Mouse (Mus musculus): ENCODE measurements around the gene Uqcc3. TPM values are rescaled to one million over a fixed set of nuclear protein-coding genes. Genes with fewer than 3 reads are reported as not detected.
"Not testable (repeated sequence)": the region's sequence is repeated elsewhere in the genome, so short reads cannot be mapped to it uniquely, and the experiment has no call there.

Gene Uqcc3
- total RNA-seq, 2 experiments from 2014 or later, result 32.1 to 37.5 TPM

DNA sequence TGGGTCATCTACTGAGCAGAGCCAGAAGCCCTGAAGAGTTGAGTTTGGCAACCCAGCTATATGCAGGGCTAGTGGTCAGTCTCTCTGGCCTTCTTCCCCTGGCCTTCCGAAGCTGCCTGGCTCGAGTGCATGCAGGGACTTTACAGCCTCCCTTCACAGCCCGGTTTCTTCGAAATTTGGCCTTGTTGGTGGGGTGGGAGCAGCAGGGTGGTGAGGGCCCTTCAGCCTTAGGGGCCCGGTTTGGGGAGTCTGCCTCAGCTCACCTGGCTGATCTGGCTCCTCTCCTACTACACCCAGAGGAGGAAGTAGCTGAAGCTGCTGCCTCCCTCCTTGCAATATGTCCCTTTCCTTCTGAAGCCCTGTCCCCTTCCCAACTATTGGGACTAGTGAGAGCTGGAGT is 15.5 kb upstream of the Uqcc3 start:
- not testable (repeated sequence) for DNase-seq (ENCODE audit: low spot score in 2 of 2)

DNA sequence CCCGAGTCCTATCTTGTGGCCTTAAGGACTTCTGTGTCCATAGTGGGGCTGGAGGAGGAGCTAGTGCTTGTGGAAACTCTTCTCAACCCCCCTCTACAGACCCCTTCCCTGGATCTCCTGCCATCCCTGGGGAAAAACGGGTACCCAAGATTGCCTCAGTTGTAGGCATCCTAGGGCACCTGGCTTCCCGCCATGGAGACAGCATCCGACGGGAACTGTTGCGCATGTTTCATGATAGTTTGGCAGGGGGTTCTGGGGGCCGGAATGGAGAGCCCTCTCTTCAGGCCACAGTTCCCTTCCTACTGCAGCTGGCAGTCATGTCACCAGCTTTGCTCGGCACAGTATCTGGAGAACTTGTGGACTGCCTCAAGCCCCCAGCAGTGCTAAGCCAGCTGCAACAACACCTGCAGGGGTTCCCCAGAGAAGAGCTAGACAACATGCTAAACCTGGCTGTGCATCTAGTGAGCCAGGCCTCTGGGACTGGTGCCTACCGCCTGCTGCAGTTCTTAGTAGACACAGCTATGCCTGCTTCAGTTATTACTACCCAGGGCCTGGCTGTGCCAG is 14.8 kb upstream of the Uqcc3 start:
- no peak for DNase-seq (ENCODE audit: low spot score in 2 of 2)

DNA sequence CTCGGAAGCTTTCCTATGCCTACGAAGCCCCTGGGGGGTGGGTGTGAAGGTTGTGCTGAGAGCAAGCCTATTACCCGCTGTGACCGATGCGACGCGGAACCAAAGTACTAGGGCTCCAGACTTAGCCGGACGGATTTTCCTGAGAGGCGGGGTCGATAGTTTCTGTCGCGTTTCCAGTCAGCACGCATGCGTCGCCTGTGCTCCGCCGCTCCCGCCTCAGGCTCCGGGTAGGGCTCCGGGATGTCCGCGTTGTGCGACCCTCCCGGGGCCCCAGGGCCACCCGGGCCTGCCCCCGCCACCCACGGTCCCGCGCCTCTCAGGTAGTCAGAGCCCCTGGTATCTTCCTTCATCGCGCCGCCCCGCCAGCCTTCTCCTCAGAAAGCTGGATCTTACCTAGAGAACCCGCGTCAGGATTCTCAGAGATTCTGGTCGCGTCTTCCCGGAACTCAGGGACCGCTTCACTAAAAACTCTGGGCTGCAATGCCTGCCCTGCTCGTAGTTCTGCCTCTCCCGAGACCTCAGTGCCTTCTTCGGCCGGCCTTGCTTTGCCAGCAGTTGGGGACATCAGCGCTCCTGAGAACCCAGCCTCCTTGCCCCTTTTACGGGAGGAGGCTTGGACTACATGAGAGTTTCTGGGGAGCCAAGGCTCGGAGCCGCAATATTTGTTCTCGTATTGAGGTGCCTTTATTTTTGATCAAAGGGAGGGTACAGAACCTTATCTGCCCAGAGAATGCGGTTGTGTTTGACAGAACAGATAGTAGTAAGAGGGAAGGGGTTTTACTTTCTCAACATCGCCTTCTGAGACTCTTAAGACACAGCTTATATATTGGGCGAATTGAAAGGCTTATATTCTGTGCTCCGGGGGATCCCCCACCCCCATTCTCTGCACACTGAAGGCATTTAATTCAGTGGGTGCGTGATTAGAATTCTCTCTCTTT is 12.4 kb upstream of the Uqcc3 start, which contains the start of gene Ints5:
Ints5 (plus strand) TSS at position 177 of the 938 bp plus-strand sequence.
- DNase-seq (ENCODE audit: low spot score in 2 of 2), result peak; percentile 87 to 90

DNA sequence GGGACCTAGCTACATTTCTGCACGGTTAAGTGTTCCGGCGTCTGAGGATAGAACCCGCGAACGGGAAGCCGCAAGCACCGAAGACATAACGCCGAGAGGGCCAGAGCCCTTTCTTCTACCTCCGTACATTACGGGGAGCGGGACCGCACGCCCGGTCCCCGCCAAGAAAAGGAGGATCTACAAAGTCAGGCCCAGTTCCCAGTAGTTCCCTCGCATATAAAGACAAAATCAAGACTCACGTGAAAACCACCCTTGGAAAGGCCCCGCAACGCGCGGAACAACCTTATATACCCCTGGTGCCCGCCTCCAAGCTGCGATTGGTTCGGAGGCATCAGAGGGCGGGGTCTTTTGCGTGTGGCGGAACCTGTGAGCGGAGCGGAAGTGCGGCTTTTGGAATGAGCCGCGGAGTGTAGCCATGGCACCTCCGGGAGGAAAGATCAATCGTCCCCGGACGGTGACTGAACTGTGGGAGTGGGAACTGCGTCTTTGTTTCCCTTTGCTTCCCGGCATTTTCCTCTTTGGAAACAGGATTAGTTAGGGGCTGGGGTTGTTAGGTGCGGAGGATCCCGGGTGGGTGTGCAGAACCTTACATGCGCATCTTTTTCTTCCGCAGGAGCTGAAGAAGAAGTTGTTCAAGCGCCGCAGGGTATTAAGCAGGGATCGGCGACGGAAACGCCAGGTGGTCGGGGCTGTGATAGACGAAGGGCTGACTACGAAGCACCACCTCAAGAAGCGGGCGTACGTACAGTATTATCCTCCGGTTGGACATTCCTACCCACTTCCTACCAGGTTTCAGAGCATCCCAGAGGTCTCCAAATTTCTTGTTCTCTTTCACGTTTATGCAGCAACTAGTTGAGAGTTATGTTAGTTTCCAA is 8.0 kb upstream of the Uqcc3 start, which contains the start of the genes 1810009A15Rik and Gm49416:
1810009A15Rik (plus strand) TSS at position 343 of the 875 bp plus-strand sequence.
Gm49416 (plus strand) TSS at position 416 of the 875 bp plus-strand sequence.
- DNase-seq (ENCODE audit: low spot score in 2 of 2), result peak; percentile 93 to 95

- DNase-seq (ENCODE audit: low spot score in 2 of 2), result no peak
Measured at GRCm38 (mm10) chr19:8887585-8888463, 7.1 kb upstream of the Uqcc3 start.

- DNase-seq (ENCODE audit: low spot score in 2 of 2), result no peak
Measured at GRCm38 (mm10) chr19:8886916-8887584, 6.3 kb upstream of the Uqcc3 start.

- no peak for DNase-seq (ENCODE audit: low spot score in 2 of 2)
Measured at GRCm38 (mm10) chr19:8883616-8884015, 2.9 kb upstream of the Uqcc3 start, which contains the start of the genes Lbhd1 and Gm49403. Gene Lbhd1 (plus strand): TSS chr19:8883732. Gene Gm49403 (plus strand): TSS chr19:8883930.

GRCm38 (mm10) chr19:8881034-8881392 is 290 bp upstream of the Uqcc3 start:
- DNase-seq (ENCODE audit: low spot score in 2 of 2), result no peak

DNA sequence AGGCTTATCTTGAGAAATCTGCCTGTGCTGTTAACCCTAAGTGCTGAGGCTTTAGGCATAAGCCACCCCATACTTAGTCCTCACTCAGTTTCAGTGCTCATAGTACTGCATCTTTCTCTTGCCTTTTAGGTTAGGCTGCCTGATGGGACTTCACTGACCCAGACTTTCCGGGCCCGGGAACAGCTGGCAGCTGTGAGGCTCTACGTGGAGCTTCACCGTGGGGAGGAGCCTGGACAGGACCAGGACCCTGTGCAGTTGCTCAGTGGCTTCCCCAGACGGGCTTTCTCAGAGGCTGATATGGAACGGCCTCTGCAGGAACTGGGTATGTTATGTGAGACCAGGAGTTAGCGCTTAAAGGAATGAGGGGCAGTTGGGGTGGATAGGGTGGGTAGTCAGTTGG is 5.7 kb downstream of the Uqcc3 start:
- no peak for DNase-seq (ENCODE audit: low spot score in 2 of 2)

DNA sequence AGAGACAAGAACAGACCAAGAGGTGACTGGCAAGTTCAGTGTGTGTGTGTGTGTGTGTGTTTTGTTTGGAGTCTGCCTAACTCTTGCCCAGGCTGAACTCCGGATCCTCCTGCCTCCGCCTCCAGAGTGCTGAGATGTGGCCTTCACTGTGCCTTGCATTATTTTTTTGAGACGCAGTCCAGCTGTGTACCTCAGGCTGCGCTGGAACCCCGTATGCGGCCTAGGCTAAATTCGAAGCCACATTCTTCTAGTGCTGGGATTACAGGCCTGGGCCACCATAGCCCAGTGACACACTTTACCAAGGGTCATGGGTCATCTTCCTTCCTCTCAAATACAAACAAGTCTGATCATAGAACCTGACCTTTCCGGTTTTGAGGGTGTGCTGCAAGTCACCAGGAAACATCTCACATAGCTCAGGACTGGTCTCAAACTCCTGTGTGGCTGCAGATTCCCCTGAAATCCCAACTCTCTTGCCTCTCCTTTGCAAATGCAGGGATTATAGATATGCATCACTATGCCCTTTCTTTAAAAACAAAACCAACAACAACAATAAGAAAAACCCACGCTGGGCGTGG is 8.4 kb downstream of the Uqcc3 start:
- DNase-seq (ENCODE audit: low spot score in 2 of 2), result no peak

DNA sequence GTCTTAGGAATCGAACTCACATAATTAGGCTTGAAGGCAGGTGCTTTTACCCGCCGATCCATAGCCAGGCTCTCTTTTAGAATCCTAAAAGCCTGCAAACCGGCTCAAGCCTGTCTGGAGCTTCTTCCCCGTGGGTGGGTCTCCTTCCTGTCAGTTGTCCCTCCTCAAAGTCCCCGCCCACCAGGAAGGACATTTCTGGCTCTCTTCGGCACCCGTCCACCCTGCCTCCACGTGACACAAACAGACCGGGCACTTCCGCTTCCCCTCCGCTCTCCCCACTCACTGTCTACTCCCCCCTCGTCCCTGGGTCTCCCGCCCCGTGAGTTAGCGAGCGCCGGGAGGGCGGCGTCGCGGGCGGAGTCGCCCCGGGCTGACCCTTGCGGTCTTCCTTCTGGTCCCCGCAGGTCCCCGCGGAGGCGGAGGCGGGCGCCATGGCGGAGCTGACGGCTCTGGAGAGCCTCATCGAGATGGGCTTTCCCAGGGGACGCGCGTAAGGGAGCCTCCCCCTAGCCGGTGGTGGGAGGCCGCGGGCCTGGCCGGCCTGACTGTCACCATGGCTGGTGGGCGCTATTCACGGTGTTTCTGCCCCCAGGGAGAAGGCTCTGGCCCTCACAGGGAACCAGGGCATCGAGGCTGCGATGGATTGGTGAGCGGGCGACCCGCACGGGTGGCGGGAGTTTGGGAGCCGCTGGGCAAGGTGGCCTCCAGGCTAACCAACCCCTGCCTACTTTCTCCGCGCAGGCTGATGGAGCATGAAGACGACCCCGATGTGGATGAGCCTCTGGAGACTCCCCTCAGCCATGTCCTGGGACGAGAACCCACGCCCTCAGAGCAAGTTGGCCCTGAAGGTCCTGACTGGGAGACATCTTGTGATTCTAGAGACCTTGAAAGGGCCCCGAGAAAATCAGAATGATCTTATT is 9.2 kb downstream of the Uqcc3 start, which contains the start of gene Ubxn1:
Ubxn1 (plus strand) TSS at position 230 of the 920 bp plus-strand sequence.
- peak; percentile 97 for DNase-seq (ENCODE audit: low spot score in 2 of 2)

DNA sequence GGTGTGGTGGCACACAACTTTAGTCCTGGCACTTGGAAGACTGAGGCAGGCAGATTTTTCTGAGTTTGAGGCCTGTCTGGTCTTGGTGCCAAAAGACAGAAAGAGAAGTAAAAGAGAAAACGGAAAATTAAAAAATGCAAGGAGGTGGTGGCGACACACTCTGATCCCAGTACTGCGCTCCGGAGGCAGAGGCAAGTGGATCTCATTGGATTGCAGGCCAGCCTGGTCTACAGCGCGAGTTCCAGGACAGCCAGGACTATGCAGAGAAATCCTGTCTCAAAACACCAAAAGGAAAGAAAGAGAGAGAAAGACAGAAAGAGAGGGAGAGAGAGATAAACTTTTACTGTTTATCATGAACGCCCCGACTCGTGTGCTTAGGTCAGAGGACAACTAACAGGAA is 9.9 kb downstream of the Uqcc3 start:
- DNase-seq (ENCODE audit: low spot score in 2 of 2), result no peak

DNA sequence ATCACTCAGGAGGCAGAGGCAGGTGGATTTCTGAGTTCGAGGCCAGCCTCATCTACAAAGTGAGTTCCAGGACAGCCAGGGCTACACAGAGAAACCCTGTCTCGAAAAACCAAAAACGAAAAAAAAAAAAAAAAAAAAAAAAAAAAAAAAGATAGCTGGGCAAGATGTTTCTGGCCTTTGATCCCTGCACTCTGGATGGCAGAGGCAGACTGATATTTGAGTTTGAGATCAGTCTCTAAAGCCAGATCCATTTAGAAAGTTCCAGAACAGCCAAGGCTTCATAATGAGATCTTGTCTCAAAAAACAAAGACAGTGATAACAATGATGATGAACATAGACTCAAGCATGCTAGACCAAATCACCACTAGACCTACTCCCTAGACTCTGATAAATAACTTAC is 10.3 kb downstream of the Uqcc3 start:
- DNase-seq (ENCODE audit: low spot score in 2 of 2), result not testable (repeated sequence)

- no peak for DNase-seq (ENCODE audit: low spot score in 2 of 2)
Measured at GRCm38 (mm10) chr19:8864265-8864664, 16.5 kb downstream of the Uqcc3 start.

DNA sequence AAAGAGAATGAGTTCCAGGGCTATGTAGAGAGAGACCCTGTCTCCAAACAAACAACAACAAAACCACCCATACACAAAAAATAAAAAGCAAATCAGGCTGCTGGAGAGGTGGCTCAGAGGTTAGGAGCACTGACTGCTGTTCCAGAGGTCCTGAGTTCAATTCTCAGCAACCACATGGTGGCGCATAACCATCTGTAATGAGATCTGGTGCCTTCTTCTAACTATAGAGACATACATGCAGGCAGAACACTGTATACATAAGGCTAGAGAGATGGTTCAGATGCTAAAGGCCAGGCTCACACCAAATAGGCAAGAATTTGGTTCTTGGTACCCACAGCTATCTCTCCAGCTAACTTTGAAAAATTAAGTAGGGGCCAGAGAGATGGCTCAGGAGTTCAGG is 21.7 kb downstream of the Uqcc3 start:
- DNase-seq (ENCODE audit: low spot score in 2 of 2), result no peak

DNA sequence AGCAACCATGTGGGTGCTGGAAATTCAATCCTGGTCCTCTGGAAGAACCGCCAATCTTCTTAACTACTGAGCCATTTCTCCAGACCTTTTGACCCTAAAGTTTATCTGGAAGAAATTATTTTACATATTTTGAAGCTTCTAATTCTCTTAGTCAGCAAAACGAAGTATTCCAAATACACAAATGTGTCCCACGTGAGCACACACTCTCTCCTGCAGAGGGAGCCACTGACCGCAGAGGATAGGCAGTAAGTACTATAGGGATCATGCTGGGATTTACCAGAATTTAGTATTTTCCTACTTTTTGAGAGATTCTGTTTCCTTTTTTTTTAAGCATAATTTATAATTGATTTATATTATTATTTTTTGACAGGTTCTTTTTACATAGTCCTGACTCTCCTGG is 23.0 kb downstream of the Uqcc3 start:
- DNase-seq (ENCODE audit: low spot score in 2 of 2), result peak in 1 of 2 experiments; percentile 45

- DNase-seq (ENCODE audit: low spot score in 2 of 2), result no peak
Measured at GRCm38 (mm10) chr19:8853117-8853516, 27.6 kb downstream of the Uqcc3 start.

Measured in layer of hippocampus, postnatal 10 days (tissue).